28 mouse cellular contexts compared by ENCODE assay signal in genomic region chr7:75597840-75598239, GRCm38 (mm10).
DNase-seq lines count a peak whose midpoint lies in the region; ATAC-seq and TF ChIP-seq lines count a peak whose summit lies in the region.
"Had no signal": no experiment of that assay in that cellular context is flagged by ENCODE, and none has a peak within 500 bp of the region (broad histone marks: within the 10 kb centered on the region; RNA-seq: fewer than 3 reads in every experiment).

No protein-coding gene starts in this region.

- H3K27me3 ChIP-seq in liver, embryonic 12.5 days (replicated peaks), result no peaks in the 10 kb centered on the region
- no peaks in the 10 kb centered on the region for H3K27me3 ChIP-seq in liver, embryonic 14.5 days (ENCODE audit: control insufficient read depth, insufficient read depth, low read length)
- H3K27me3 ChIP-seq in liver, postnatal 0 days (ENCODE audit: insufficient read depth, low read length), result no peaks in the 10 kb centered on the region
- no peaks in the 10 kb centered on the region for H3K27me3 ChIP-seq in intestine, postnatal 0 days (replicated peaks; ENCODE audit: control insufficient read depth, insufficient read depth, low read length)
- H3K27me3 ChIP-seq: CH12.LX; embryonic facial prominence, embryonic 13.5 days; forebrain, embryonic 12.5 days; forebrain, embryonic 15.5 days; heart, embryonic 13.5 days; hindbrain, embryonic 12.5 days; hindbrain, embryonic 15.5 days; Patski had no signal

- peak overlapping the region; percentile 60; the same call in 1 of the 2 replicates for H3K27ac ChIP-seq in liver, embryonic 12.5 days
- H3K27ac ChIP-seq in liver, embryonic 14.5 days, result no peak overlapping the region
- H3K27ac ChIP-seq in liver, postnatal 0 days (ENCODE audit: low read depth), result no peak overlapping the region
- no peak overlapping the region for H3K27ac ChIP-seq in intestine, postnatal 0 days (ENCODE audit: low read depth, low read length)
- H3K27ac ChIP-seq: embryonic facial prominence, embryonic 10.5 days; embryonic facial prominence, embryonic 13.5 days; forebrain, embryonic 12.5 days; forebrain, embryonic 15.5 days; heart, adult 2 months; heart, embryonic 10.5 days; heart, embryonic 13.5 days; hindbrain, embryonic 12.5 days; hindbrain, embryonic 15.5 days had no signal

- WGBS in liver, embryonic 12.5 days (ENCODE audit: insufficient replicate concordance), result 21% methylated on average over 2 of the region's 2 CpGs
- 12% methylated on average over 2 of the region's 2 CpGs for WGBS in liver, embryonic 14.5 days (ENCODE audit: insufficient replicate concordance)
- 51% methylated on average over 2 of the region's 2 CpGs for WGBS in liver, postnatal 0 days (ENCODE audit: insufficient replicate concordance)
- WGBS in intestine, postnatal 0 days, result 85% methylated on average over 2 of the region's 2 CpGs

- H3K9ac ChIP-seq in liver, embryonic 12.5 days, result no peak overlapping the region
- no peak overlapping the region for H3K9ac ChIP-seq in liver, embryonic 14.5 days (replicated peaks)
- H3K9ac ChIP-seq in liver, postnatal 0 days (replicated peaks), result no peak overlapping the region
- no peak overlapping the region for H3K9ac ChIP-seq in intestine, postnatal 0 days (ENCODE audit: low read depth, low read length)
- H3K9ac ChIP-seq: embryonic facial prominence, embryonic 13.5 days; forebrain, embryonic 12.5 days; forebrain, embryonic 15.5 days; heart, embryonic 13.5 days; hindbrain, embryonic 12.5 days; hindbrain, embryonic 15.5 days had no signal

- H3K9me3 ChIP-seq in liver, embryonic 12.5 days (replicated peaks), result no peaks in the 10 kb centered on the region
- H3K9me3 ChIP-seq in liver, embryonic 14.5 days (ENCODE audit: control insufficient read depth, low read length), result no peaks in the 10 kb centered on the region
- H3K9me3 ChIP-seq in liver, postnatal 0 days (ENCODE audit: low read length), result no peaks in the 10 kb centered on the region
- H3K9me3 ChIP-seq in intestine, postnatal 0 days (ENCODE audit: control insufficient read depth), result no peaks in the 10 kb centered on the region
- H3K9me3 ChIP-seq: embryonic facial prominence, embryonic 10.5 days; embryonic facial prominence, embryonic 13.5 days; forebrain, embryonic 12.5 days; forebrain, embryonic 15.5 days; G1E; heart, embryonic 10.5 days; heart, embryonic 13.5 days; hindbrain, embryonic 12.5 days; hindbrain, embryonic 15.5 days had no signal

- TF ChIP-seq EP300 in liver, embryonic 14.5 days (IDR thresholded peaks at IDR 0.05; ENCODE audit: low read depth), result peak; percentile 89
- peak; percentile 94 for TF ChIP-seq EP300 in liver, postnatal 0 days (IDR thresholded peaks at IDR 0.05; ENCODE audit: low read depth)

- no peak overlapping the region for H3K4me3 ChIP-seq in liver, embryonic 12.5 days
- H3K4me3 ChIP-seq in liver, embryonic 14.5 days (ENCODE audit: insufficient read depth in 1 of 2, low read depth in 2 of 2, low read length in 2 of 2), result no peak overlapping the region
- H3K4me3 ChIP-seq in liver, postnatal 0 days (ENCODE audit: low read depth, low read length), result no peak overlapping the region
- H3K4me3 ChIP-seq in intestine, postnatal 0 days (ENCODE audit: low read depth, low read length), result no peak overlapping the region
- H3K4me3 ChIP-seq: embryonic facial prominence, embryonic 10.5 days; embryonic facial prominence, embryonic 13.5 days; erythroblast, embryonic 14.5 days; forebrain, embryonic 12.5 days; forebrain, embryonic 15.5 days; heart, adult 2 months; heart, embryonic 10.5 days; heart, embryonic 13.5 days; hindbrain, embryonic 12.5 days; hindbrain, embryonic 15.5 days had no signal

- peak; percentile 63 for ATAC-seq in liver, embryonic 12.5 days
- ATAC-seq in liver, embryonic 14.5 days (ENCODE audit: insufficient read depth), result peak; percentile 34; the same call in 1 of the 2 replicates
- ATAC-seq in liver, postnatal 0 days, result peak; percentile 37; the same call in 1 of the 2 replicates
- no peak for ATAC-seq in intestine, postnatal 0 days
- ATAC-seq: forebrain, embryonic 15.5 days; Patski had no signal

- H3K4me1 ChIP-seq in liver, embryonic 12.5 days, result peaks cover 42% of the 10 kb centered on the region
- peaks cover 21 to 23% of the 10 kb centered on the region in 2 experiments for H3K4me1 ChIP-seq in liver, embryonic 14.5 days (replicated peaks; ENCODE audit: control insufficient read depth in 2 of 2, insufficient read depth in 2 of 2, low read length in 1 of 2)
- peaks cover 20% of the 10 kb centered on the region for H3K4me1 ChIP-seq in liver, postnatal 0 days (ENCODE audit: insufficient read depth)
- no peaks in the 10 kb centered on the region for H3K4me1 ChIP-seq in intestine, postnatal 0 days (replicated peaks; ENCODE audit: control insufficient read depth, insufficient read depth, low read length)
- H3K4me1 ChIP-seq: forebrain, embryonic 12.5 days; forebrain, embryonic 15.5 days; hindbrain, embryonic 12.5 days; hindbrain, embryonic 15.5 days had no signal

- no peak for TF ChIP-seq CTCF in liver, embryonic 14.5 days (IDR thresholded peaks at IDR 0.05; ENCODE audit: low read depth)
- no peak for TF ChIP-seq CTCF in liver, postnatal 0 days (IDR thresholded peaks at IDR 0.05; ENCODE audit: low read depth)
- no peak for TF ChIP-seq CTCF in intestine, postnatal 0 days (IDR thresholded peaks at IDR 0.05; ENCODE audit: low read depth)

- H3K36me3 ChIP-seq in liver, embryonic 12.5 days, result peaks cover 4% of the 10 kb centered on the region; the same call in 1 of the 2 replicates
- H3K36me3 ChIP-seq in liver, embryonic 14.5 days (replicated peaks; ENCODE audit: control insufficient read depth, insufficient read depth, low read depth), result no peaks in the 10 kb centered on the region; the same call in 1 of the 2 replicates
- H3K36me3 ChIP-seq in liver, postnatal 0 days (replicated peaks; ENCODE audit: insufficient read depth, low read length), result peaks cover 4% of the 10 kb centered on the region
- H3K36me3 ChIP-seq in intestine, postnatal 0 days (ENCODE audit: control insufficient read depth, insufficient read depth), result peaks cover 2% of the 10 kb centered on the region
- H3K36me3 ChIP-seq: forebrain, embryonic 12.5 days; forebrain, embryonic 15.5 days; G1E; hindbrain, embryonic 12.5 days; hindbrain, embryonic 15.5 days had no signal

- DNase-seq in liver, embryonic 14.5 days (ENCODE audit: low read depth in 3 of 3, low spot score in 3 of 3), result no peak
- DNase-seq in liver, postnatal 0 days, result no peak
- DNase-seq in urinary bladder, adult 2 months (ENCODE audit: low spot score), result no peak
- no peak for DNase-seq in thymus, postnatal 14 days
- DNase-seq: adrenal gland, postnatal 10 days; adrenal gland, postnatal 36 days; B cell, adult 2 months; cerebellum, adult 18-20 months; cerebellum, adult 9-10 months; cerebellum, postnatal 25 days; gastrocnemius, postnatal 10 days; gastrocnemius, postnatal 36 days; heart, adult 2 months; heart, postnatal 14 days had no signal

- peak overlapping the region; percentile 16; the same call in 1 of the 2 replicates for H3K4me2 ChIP-seq in liver, embryonic 12.5 days
- peak overlapping the region; percentile 13 for H3K4me2 ChIP-seq in liver, embryonic 14.5 days (ENCODE audit: low read depth)
- 0 out of 2 replicates have a peak overlapping the region, but pooled peaks have one; percentile 14 for H3K4me2 ChIP-seq in liver, postnatal 0 days (ENCODE audit: low read depth, low read length)
- no peak overlapping the region for H3K4me2 ChIP-seq in intestine, postnatal 0 days (replicated peaks; ENCODE audit: low read depth)
- H3K4me2 ChIP-seq: embryonic facial prominence, embryonic 13.5 days; forebrain, embryonic 12.5 days; forebrain, embryonic 15.5 days; heart, embryonic 13.5 days; hindbrain, embryonic 12.5 days; hindbrain, embryonic 15.5 days had no signal
